Mouse (Mus musculus) ovary, adult 18-20 months (tissue): Measurements from ENCODE around the gene Dhx38.

Source experiments
- DNase-seq: peaks from one replicate; pipeline ENCODE4 v3.0.0; 2022; ENCODE audit warnings: low spot score, mixed read lengths

Dhx38 gene

GRCm38 (mm10) chr8:109565498-109566333 lies at the start of gene Dhx38, which contains the start of gene Txnl4b:
Gene Dhx38, minus strand, starts transcription at chr8:109565861.
Gene Txnl4b, plus strand, starts transcription at chr8:109565892.
- DNase-seq: peak; percentile 99

DNA sequence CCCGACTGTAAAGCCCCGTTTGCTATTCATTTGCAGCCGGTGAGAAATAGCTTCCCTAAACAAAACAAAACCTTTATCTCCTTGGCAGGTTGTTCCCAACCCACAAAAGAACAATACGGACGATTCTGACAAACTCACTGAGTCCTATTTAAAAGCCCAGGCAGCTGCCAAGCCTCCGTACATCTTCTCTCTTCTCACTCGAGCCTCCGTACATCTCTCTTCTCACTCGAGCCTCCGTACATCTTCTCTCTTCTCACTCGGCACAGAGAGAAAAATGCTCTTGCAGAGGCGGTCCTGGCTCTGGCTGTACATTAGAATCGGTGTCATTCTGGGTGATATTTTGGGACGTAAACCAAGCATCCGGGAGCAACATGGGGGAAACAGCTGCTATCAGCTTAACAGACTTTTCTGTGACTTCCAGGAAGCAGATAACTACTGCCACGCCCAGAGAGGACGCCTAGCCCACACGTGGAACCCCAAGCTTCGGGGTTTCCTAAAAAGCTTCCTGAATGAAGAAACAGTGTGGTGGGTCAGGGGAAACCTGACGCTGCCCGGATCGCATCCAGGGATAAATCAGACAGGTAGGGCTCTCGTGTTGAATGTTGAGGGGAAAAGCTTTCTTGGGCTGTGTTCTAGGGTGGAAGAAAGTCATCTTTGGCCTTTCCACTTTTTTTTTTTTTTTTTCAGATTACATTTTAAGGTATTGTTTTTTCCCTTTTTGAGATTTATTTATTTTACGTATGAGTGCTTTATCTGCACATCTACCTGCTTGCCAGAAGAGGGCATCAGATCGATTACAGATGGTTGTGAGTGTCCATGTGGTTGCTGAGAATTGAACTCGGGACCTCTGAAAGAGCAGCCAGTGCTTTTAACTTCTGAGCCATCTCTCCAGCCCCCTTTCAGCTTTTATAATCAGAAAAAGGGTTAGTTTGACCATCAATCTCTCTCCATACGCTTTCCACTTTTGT lies 48.9 kb upstream of the Dhx38 start, which contains the start of gene Pkd1l3:
TSS of gene Pkd1l3 (plus strand) at position 275 of the 968 bp plus-strand sequence.
- no peak for DNase-seq

DNA sequence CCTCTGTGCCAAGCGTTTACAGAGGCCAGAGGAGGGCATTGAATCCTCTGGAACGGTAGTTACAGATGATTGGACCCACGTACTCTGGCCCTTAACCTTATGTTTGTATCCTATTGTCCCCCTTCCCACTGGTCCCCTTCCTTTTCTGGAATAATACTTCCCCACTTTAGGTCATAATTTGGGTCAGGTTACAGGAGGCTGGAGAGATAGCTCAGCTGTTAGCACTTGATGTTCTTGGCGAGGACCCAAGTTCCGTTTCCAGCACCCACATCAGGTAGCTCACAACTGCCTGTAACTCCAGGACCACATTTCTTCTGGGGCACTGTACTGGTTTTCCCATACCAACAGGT lies 43.5 kb upstream of the Dhx38 start:
- no peak for DNase-seq

DNA sequence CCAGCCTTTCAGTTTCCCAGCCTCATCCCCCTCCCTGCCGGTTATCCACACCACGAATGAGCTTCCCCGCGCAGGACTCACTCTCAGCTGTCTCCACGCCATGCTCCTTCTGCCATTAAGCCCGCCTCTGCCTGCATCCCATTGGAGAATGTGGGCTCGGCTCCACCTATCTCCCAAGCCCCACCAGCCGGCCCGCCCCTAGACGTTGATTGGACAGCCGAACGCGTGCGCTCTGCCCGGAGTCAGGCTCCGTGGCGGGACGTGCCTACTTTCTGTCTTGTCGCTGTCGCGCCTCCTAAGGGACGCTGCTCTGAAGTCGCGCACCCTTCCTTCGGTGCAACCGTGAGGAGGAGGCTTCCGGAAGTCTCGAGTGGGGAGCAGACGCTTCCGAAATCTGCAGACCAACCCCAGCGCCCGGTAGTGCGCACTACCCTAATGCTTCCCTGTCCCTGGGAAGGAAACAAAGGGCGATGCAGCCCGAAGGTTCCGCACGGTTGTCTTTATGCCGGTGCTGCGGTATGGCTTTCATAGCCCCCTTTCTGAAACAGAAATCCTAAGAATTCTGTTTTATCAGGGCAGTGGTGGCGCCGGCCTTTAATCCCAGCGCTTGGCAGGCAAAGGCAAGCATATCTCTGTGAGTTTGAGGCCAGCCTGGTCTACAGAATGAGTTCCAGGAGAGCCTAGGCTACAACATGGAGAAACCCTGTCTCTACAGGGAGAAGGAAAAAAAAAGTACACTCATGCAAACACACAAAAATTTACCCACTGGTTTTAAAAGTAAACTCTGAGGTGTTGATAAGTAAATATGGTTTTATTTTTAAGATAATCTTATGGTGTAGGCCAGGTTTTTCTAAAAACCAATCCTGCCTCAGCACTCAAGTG lies 42.9 kb upstream of the Dhx38 start, which contains the start of gene Dhodh:
TSS of gene Dhodh (minus strand) at position 403 of the 882 bp plus-strand sequence.
- DNase-seq: peak; percentile 92

DNA sequence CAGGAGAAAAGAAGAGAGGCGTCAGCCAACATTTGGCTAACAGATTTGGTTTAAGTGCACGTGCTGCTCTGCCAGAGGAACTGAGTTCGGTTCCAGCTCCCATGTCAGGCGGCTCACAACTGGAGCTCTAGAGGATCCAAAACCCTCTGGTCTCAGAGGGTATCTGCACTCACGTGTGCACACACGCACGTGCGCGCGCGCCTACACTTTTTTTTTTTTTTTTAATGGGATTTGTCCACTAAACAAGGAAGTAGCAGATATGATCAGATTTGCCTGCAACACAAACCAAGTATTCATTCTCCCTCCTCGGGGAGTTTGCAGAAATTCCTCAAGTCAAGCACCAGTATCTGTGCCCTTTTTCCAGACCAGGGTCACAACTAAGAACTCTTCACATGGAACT lies 42.0 kb upstream of the Dhx38 start:
- no peak for DNase-seq

DNA sequence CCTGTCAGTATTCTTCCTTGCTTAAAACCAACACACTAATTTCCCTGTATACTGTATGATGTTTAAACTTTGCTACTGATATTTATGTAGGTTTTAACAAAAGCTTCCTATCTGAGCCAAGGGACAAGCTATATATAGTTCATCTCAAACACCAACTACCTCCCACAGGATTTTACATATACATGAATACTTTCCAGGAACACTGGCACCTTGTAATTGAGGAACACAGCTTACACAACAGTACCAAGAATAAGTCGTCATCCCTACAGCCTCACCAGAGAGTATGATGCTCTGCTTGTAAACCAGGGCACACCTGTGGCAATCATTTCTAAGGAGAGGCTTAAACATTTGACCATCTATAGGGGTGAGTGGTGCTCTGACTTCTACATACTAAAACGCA lies 41.1 kb upstream of the Dhx38 start:
- no peak for DNase-seq

DNA sequence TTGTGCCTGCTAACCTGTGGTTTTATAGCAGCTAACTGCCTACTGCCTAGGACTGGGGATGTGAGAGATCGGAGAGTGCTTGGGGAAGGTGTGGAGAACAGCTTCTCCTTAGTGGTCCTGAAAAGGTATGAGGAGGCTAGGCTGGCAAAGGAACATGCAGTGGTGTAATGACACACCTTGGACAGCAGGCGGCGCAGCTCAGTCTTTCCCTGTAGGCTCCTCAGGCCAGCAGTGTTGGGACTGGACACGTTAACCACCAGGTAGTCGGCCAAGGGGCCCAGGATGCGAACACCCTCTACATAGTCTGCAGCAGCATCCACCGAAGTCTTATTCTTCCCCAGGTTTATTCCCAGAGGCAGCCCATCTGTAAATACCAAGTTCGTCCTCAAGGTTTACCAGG lies 30.2 kb upstream of the Dhx38 start:
- no peak for DNase-seq

DNA sequence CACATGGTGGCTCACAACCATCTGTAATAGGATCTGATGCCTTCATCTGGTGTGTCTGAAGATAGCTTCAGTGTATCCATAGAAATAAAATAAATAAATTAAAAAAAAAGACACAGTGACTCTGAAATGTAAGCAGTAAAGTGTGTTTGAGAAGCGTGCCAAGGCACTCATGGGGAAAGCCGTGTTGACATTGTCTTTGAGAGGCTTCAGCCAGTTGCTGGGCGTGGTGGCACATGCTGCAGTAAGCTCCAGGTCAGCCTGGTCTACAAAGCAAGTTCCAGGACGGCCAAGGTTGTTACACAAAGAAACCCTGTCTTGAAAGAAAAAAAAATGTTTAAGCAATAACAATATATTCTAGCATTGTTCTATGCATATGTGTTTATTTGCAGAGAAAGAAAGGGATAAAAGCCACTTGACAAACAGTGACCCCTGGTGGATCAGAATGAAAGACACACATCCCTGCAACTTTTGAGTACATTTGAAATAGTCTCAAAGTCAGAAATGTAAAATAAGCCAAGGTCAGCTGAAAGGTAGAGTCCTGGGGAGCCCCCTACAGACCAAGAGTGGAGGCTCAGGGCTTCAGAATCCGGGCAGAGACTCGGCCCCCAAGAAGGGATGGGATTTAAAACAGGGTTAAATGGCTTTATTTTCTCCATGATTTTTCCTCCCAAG lies 27.6 kb upstream of the Dhx38 start:
- no peak for DNase-seq

DNA sequence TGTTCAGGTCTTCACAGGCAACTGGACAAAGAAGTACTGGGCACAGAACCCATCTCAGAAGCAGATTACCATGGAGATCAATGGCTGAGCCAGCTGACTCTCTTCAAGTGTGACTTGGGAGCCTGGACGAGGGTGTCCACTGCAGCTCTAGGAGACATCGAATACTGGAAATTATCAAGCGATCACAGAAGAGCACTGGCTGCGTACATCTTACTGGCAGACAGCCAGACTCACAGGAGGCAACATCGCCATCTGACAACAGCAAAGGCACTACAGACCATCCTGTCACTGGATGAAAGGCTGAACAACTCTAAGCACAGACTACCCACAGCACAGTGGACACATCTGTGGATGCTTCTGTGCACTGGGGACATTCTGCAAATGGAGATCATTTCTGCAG lies 26.5 kb upstream of the Dhx38 start:
- DNase-seq: no peak

GRCm38 (mm10) chr8:109591367-109591766 lies 25.7 kb upstream of the Dhx38 start:
- no peak for DNase-seq

DNA sequence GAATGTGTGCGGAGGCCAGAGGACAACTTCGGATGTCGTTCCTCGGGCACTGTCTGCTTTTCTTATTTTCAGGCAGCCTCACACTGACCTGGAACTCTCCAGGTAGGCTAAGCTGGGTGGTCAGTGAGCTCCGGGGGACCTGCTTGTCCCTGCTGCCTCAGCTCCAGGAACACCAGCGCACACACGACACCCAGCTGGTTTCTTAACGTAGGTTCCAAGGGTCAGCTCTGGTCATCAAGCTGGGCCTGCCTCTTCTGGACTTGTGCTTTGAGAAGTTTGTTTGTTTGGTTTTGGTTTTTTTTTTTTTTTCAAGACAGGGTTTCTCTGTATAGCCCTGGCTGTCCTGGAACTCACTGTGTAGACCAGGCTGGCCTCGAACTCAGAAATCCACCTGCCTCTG lies 25.2 kb upstream of the Dhx38 start:
- no peak for DNase-seq

DNA sequence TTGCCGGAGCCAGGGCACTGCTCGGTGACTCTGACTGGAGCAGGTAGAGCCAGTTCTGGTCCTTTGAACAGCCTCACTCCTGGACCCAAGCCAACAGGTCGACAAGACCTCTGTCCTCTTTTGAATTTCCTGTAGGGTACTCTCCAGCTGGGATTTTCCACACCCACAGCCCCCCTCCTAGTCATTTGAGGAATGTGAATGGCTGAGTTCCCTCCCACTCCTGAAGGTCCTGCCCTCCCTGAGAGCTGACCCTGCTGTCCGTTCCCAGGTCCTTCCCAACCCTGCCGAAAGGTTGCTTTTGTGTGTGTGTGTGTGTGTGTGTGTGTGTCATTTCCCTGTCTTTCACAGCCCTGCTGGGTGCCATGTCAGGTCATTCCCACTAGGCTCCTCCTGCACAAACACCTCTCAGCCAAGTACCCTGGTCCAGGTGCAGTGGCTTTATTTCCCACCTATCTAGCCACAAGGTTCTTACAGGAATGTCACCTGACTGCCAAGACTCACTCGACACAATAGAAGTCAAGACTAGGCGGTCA lies 21.4 kb upstream of the Dhx38 start:
- peak; percentile 49 for DNase-seq

- DNase-seq: no peak
Observed at GRCm38 (mm10) chr8:109585652-109586051, 20.0 kb upstream of the Dhx38 start.

- DNase-seq: no peak
Observed at GRCm38 (mm10) chr8:109584830-109585229, 19.2 kb upstream of the Dhx38 start.

- no peak for DNase-seq
Observed at GRCm38 (mm10) chr8:109584293-109584692, 18.6 kb upstream of the Dhx38 start.

- DNase-seq: no peak
Observed at GRCm38 (mm10) chr8:109578900-109579301, 13.2 kb upstream of the Dhx38 start, which contains the start of gene Hp. Gene Hp, minus strand, starts transcription at chr8:109579172.

DNA sequence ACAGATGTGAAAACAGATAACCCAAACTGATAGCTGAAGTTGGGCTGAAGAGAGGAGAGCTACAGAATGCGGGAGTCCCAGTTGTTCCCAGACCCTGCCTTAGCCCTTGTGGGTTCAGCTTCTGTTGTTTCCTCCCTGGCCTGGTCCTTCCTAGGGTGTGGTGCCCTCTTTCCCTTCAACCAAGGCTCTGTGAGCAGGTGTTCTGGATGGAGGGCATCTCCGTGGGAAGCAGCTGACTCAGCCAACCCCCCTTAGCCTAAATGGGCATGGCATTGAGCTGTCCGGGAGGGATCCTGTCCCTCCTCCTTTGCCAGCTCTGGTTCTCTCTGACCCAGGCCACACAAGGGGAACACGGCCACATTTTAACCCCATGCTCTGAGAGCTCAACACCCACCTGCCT lies 10.7 kb upstream of the Dhx38 start:
- no peak for DNase-seq

DNA sequence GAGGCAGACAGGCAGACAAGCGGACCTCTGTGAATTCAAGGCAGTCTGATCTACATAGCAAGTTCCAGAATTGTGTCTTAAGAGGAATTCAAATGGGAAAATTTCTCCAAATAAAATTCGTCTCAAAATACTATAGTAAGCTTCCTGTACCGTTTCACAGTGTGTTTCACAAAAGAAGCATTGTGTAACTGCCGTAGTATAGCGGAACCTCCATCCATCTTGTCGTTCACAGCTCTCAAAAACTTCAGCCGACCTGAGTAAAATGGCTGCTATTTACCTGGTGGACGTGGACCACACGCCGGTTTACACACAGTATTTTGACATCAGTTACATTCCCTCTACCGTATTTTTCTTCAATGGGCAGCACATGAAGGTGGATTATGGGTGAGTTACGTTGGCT lies 5.5 kb upstream of the Dhx38 start:
- no peak for DNase-seq

DNA sequence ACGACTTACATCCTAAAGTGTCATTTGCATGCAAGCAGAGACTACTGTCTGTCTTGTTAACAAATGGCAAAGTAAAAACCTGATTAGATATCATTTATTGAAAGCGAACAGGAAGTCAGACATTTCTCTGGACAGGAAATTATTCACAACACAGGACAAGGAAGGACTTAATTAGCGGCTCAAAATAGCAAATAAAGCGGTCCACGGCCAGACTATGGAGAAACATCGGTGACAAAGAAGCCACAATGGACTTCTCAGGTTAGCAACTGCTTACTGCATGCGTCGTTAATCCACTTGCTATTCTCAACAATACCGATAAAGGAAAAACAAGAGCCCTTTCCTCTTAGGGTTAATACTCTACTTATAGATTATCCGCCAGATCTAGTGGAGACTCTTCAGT lies 895 bp downstream of the Dhx38 start:
- no peak for DNase-seq

- DNase-seq: no peak
Observed at GRCm38 (mm10) chr8:109563881-109564280, 1.8 kb downstream of the Dhx38 start.

DNA sequence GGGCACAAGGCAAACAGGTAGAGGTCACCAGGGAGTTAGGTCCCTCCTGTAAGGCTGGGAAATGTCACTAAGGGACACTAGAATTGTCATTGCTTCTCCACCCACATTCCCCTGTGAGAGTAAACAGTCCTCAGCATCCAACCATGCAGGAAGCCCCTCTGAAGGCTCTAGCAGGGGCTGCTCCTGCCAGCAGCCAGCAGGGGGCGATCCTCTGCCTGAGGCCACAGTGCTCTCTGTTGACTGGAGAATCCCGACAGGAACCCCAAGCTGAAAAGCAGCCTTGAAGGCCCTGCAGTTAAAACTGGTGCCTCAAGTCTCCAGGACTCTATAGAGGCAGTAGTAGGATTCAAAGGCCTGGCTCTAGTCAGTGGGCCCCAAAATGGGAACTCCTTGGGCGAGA lies 14.0 kb downstream of the Dhx38 start:
- no peak for DNase-seq
